Mouse (Mus musculus) brain, adult 2 months (tissue): ENCODE results near the gene Dcaf10.
A peak's percentile ranks its signal among the peaks of the same experiment; 100 is the strongest.

Experiments used
- DNase-seq: peaks from one replicate; pipeline ENCODE4 v3.0.0; 2011; ENCODE audit warnings: low read depth, low spot score

Gene Dcaf10

GRCm38 (mm10) chr4:45419051-45419450 is 77.2 kb downstream of the Dcaf10 start:
- no peak for DNase-seq

- DNase-seq: no peak
Observed at GRCm38 (mm10) chr4:45420733-45421132, 78.8 kb downstream of the Dcaf10 start.

GRCm38 (mm10) chr4:45421519-45422260 is 79.8 kb downstream of the Dcaf10 start:
- no peak for DNase-seq

- DNase-seq: no peak
Observed at GRCm38 (mm10) chr4:45422640-45423039, 80.7 kb downstream of the Dcaf10 start.

GRCm38 (mm10) chr4:45423406-45423805 is 81.5 kb downstream of the Dcaf10 start:
- no peak for DNase-seq

GRCm38 (mm10) chr4:45426724-45427457 is 85.0 kb downstream of the Dcaf10 start:
- DNase-seq: peak; percentile 37
